35 mouse cellular contexts compared by ENCODE assay signal in genomic region chr7:49914946-49915345, GRCm38 (mm10). TPM values are rescaled to one million over a fixed set of nuclear protein-coding genes. Genes with fewer than 3 reads are reported as not detected.
DNase-seq lines count a peak whose midpoint lies in the region; ATAC-seq and TF ChIP-seq lines count a peak whose summit lies in the region.
"Had no signal": no experiment of that assay in that cellular context is flagged by ENCODE, and none has a peak within 500 bp of the region (broad histone marks: within the 10 kb centered on the region; RNA-seq: fewer than 3 reads in every experiment).

No protein-coding gene starts in this region.

- 2% methylated on average over 9 of the region's 9 CpGs for WGBS in hindbrain, embryonic 14.5 days
- 2% methylated on average over 9 of the region's 9 CpGs for WGBS in neural tube, embryonic 13.5 days

- H3K4me3 ChIP-seq in E14TG2a.4 (replicated peaks; ENCODE audit: low read length) = peak overlapping the region; percentile 61
- 0 out of 2 replicates have a peak overlapping the region, but pooled peaks have one; percentile 8 for H3K4me3 ChIP-seq in ES-Bruce4 (ENCODE audit: low read depth, low read length)
- H3K4me3 ChIP-seq in hindbrain, embryonic 14.5 days (replicated peaks; ENCODE audit: low read length) = peak overlapping the region; percentile 40
- H3K4me3 ChIP-seq in neural tube, embryonic 13.5 days = peak overlapping the region; percentile 52
- H3K4me3 ChIP-seq: kidney, embryonic 15.5 days; lung, embryonic 15.5 days; midbrain, embryonic 10.5 days; myocyte had no signal

- peaks cover 8% of the 10 kb centered on the region for H3K9me3 ChIP-seq in E14TG2a.4 (ENCODE audit: low read length)
- H3K9me3 ChIP-seq in ES-Bruce4 (replicated peaks; ENCODE audit: control insufficient read depth, insufficient read depth, low read length, poor library complexity, severe bottlenecking) = no peaks in the 10 kb centered on the region
- no peaks in the 10 kb centered on the region for H3K9me3 ChIP-seq in hindbrain, embryonic 14.5 days (ENCODE audit: control insufficient read depth, low read length)
- H3K9me3 ChIP-seq in neural tube, embryonic 13.5 days = no peaks in the 10 kb centered on the region
- H3K9me3 ChIP-seq: kidney, embryonic 15.5 days; lung, embryonic 15.5 days had no signal

- H3K9ac ChIP-seq in ES-Bruce4 (ENCODE audit: low read depth, poor library complexity, severe bottlenecking) = no peak overlapping the region
- H3K9ac ChIP-seq in hindbrain, embryonic 14.5 days = peak overlapping the region; percentile 53
- H3K9ac ChIP-seq in neural tube, embryonic 13.5 days = peak overlapping the region; percentile 87
- H3K9ac ChIP-seq: forebrain, embryonic 12.5 days; forebrain, postnatal 0 days; kidney, embryonic 15.5 days; liver, embryonic 14.5 days; lung, embryonic 15.5 days had no signal

- TF ChIP-seq CTCF in E14TG2a.4 (conservative IDR thresholded peaks at IDR 0.05; ENCODE audit: low read length) = no peak
- no peak for TF ChIP-seq CTCF in ES-Bruce4 (IDR thresholded peaks at IDR 0.05; ENCODE audit: low read depth, low read length)

- no peak for TF ChIP-seq POLR2A in ES-Bruce4 (IDR thresholded peaks at IDR 0.05; ENCODE audit: insufficient read depth, low read length)

- H3K4me1 ChIP-seq in E14TG2a.4 (replicated peaks; ENCODE audit: low read depth, low read length) = peaks cover 59% of the 10 kb centered on the region
- no peaks in the 10 kb centered on the region for H3K4me1 ChIP-seq in ES-Bruce4 (ENCODE audit: control insufficient read depth, insufficient read depth, low read length)
- no peaks in the 10 kb centered on the region for H3K4me1 ChIP-seq in hindbrain, embryonic 14.5 days (replicated peaks; ENCODE audit: control insufficient read depth, insufficient read depth, low read length)
- peaks cover 26% of the 10 kb centered on the region for H3K4me1 ChIP-seq in neural tube, embryonic 13.5 days (replicated peaks)
- H3K4me1 ChIP-seq: lung, embryonic 15.5 days had no signal

- H3K36me3 ChIP-seq in E14TG2a.4 (ENCODE audit: insufficient read depth, low read length) = no peaks in the 10 kb centered on the region
- no peaks in the 10 kb centered on the region for H3K36me3 ChIP-seq in ES-Bruce4 (ENCODE audit: control insufficient read depth, insufficient read depth, low read length, poor library complexity, severe bottlenecking)
- no peaks in the 10 kb centered on the region for H3K36me3 ChIP-seq in hindbrain, embryonic 14.5 days (replicated peaks; ENCODE audit: control insufficient read depth, insufficient read depth)
- peaks cover 15% of the 10 kb centered on the region; the same call in 1 of the 2 replicates for H3K36me3 ChIP-seq in neural tube, embryonic 13.5 days
- H3K36me3 ChIP-seq: forebrain, embryonic 12.5 days; kidney, embryonic 15.5 days; lung, embryonic 15.5 days; midbrain, embryonic 10.5 days had no signal

- TF ChIP-seq EP300 in ES-Bruce4 (IDR thresholded peaks at IDR 0.05; ENCODE audit: insufficient read depth, low read depth, low read length) = no peak

- no peak for ATAC-seq in hindbrain, embryonic 14.5 days (ENCODE audit: low FRiP score)
- no peak for ATAC-seq in neural tube, embryonic 13.5 days (ENCODE audit: low read depth)
- ATAC-seq: forebrain, postnatal 0 days; Patski had no signal

- DNase-seq in hindbrain, embryonic 14.5 days (ENCODE audit: low spot score) = no peak
- no peak for DNase-seq in gastrocnemius, postnatal 10 days
- no peak for DNase-seq in gastrocnemius, adult 8-10 months (ENCODE audit: low spot score in 2 of 2)
- no peak for DNase-seq in right cerebral cortex, adult 18-20 months
- DNase-seq: adrenal gland, postnatal 14 days; B cell, adult 2 months; cerebellum, adult 11 months; cerebellum, adult 9-10 months; forebrain, postnatal 0 days; gastrocnemius, postnatal 25 days; heart, adult 18-20 months; heart, postnatal 4 days; kidney, adult 18-20 months; kidney, postnatal 25 days; liver; right cerebral cortex, postnatal 25 days; thymus, postnatal 14 days had no signal

- H3K27ac ChIP-seq in ES-Bruce4 (ENCODE audit: insufficient read depth, low read length) = no peak overlapping the region
- H3K27ac ChIP-seq in hindbrain, embryonic 14.5 days = peak overlapping the region; percentile 68
- H3K27ac ChIP-seq in neural tube, embryonic 13.5 days (replicated peaks) = peak overlapping the region; percentile 94
- H3K27ac ChIP-seq: forebrain, embryonic 12.5 days; kidney, embryonic 15.5 days; liver, embryonic 14.5 days; lung, embryonic 15.5 days; midbrain, embryonic 10.5 days had no signal

- peaks cover 80% of the 10 kb centered on the region for H3K27me3 ChIP-seq in E14TG2a.4 (ENCODE audit: insufficient read depth, low read length)
- H3K27me3 ChIP-seq in ES-Bruce4 (ENCODE audit: control insufficient read depth, insufficient read depth, low read length, poor library complexity, severe bottlenecking) = peaks cover 6% of the 10 kb centered on the region
- H3K27me3 ChIP-seq in hindbrain, embryonic 14.5 days (ENCODE audit: control insufficient read depth, insufficient read depth, low read length) = peaks cover 87% of the 10 kb centered on the region
- peaks cover 91% of the 10 kb centered on the region for H3K27me3 ChIP-seq in neural tube, embryonic 13.5 days

- peak overlapping the region; percentile 56 for H3K4me2 ChIP-seq in hindbrain, embryonic 14.5 days (replicated peaks)
- H3K4me2 ChIP-seq in neural tube, embryonic 13.5 days = peak overlapping the region; percentile 61
- H3K4me2 ChIP-seq: forebrain, embryonic 12.5 days; heart, embryonic 11.5 days; kidney, embryonic 15.5 days; lung, embryonic 15.5 days had no signal

RNA-seq across cellular contexts. Expression of gene Slc6a5, which starts 5.0 kb away (rescaled TPM):
- polyA plus RNA-seq in ES-Bruce4 (2011; ENCODE audit: insufficient read depth, insufficient read length, low read depth, missing spikeins) = not detected in 2 replicates
- 11.8 and 14.2 TPM in 2 replicates for polyA plus RNA-seq in hindbrain, embryonic 14.5 days (2014; fragmentation: Nextera tagmentation; extraction: Ambion mirVana)
- 14.3 and 14.4 TPM in 2 replicates for polyA plus RNA-seq in neural tube, embryonic 13.5 days (2015; fragmentation: Nextera tagmentation; extraction: Ambion mirVana)
- total RNA-seq in gastrocnemius, postnatal 10 days (2021) = not detected
- not detected for total RNA-seq in gastrocnemius, adult 8-10 months (2022)
- total RNA-seq: gastrocnemius, postnatal 25 days; heart, adult 18-20 months; heart, postnatal 4 days; megakaryocyte progenitor cell, adult 5-6 weeks; MEL had no signal
- polyA plus RNA-seq: forebrain, embryonic 12.5 days; forebrain, postnatal 0 days; heart, embryonic 11.5 days; heart, embryonic 16.5 days; intestine, embryonic 14.5 days; limb, embryonic 11.5 days; midbrain, embryonic 10.5 days; myocyte; stomach, embryonic 16.5 days; urinary bladder, adult 2 months had no signal

RNA-seq across cellular contexts. Expression of gene Nell1, which starts 59.7 kb away (rescaled TPM):
- 0.52 TPM in 1 of 2 replicates, not detected in the other for polyA plus RNA-seq in ES-Bruce4 (2011; ENCODE audit: insufficient read depth, insufficient read length, low read depth, missing spikeins)
- polyA plus RNA-seq in hindbrain, embryonic 14.5 days (2014; fragmentation: Nextera tagmentation; extraction: Ambion mirVana) = 36.0 and 47.1 TPM in 2 replicates
- polyA plus RNA-seq in neural tube, embryonic 13.5 days (2015; fragmentation: Nextera tagmentation; extraction: Ambion mirVana) = 21.2 and 23.5 TPM in 2 replicates
- under 1 TPM; 0.09 to 0.38 TPM for total RNA-seq in gastrocnemius, postnatal 10 days (2021)
- under 1 TPM; 0.13 to 0.18 (median 0.17) TPM for total RNA-seq in gastrocnemius, adult 8-10 months (2022)
- total RNA-seq: heart, adult 18-20 months; megakaryocyte progenitor cell, adult 5-6 weeks; MEL had no signal
- polyA plus RNA-seq: myocyte had no signal

Comparison
In these comparisons a context has a peak if more than half of its experiments do, and no peak if none do; other contexts are left out.
1. H3K4me3 ChIP-seq: peak in every context shown above with its lines; median percentile 61 in E14TG2a.4; 52 in neural tube, embryonic 13.5 days; 40 in hindbrain, embryonic 14.5 days; 8 in ES-Bruce4.
2. RNA of gene Slc6a5, which starts 5.0 kb away (polyA plus RNA-seq): 14.3 to 14.4 TPM in neural tube, embryonic 13.5 days and 11.8 to 14.2 TPM in hindbrain, embryonic 14.5 days; not detected in ES-Bruce4; every median in the first group is over 10 times any median in the second.
3. RNA of gene Nell1, which starts 59.7 kb away (polyA plus RNA-seq): 36.0 to 47.1 TPM in hindbrain, embryonic 14.5 days and 21.2 to 23.5 TPM in neural tube, embryonic 13.5 days; 0.52 TPM in ES-Bruce4; every median in the first group is over 10 times any median in the second.